27 mouse cellular contexts compared by ENCODE assay signal in the genomic region with DNA sequence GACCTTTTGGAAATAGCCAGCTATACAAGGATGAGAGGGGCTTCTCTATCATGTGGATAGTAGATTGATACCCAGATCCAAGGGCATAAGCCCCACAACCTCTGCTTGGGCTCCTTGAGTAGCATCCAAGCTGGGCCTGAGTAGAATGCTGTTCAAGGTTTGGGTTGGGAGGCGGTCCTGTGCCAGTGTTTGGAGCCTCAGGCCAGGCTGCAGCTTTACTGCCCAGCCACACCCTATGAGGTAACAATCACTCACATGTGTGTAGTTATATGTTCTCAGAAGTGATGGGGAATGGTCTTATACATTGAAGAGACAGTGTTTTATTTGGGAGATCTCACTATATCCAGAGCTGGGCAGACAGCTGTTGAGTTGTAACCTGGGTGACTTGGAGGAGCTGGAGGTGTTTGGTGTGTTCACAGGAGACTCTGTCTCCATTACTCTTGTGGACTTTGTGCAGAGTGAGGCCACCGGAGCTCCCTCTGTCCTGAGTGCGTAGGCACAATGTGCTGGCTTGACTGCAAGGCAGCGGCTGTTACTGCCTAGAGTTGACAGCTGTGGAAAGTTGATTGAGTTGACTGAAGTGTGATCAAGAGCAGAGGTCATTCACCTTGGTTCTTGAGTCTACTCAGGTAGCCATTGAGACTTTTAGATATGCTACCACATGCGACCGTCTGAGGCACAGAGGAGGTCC. TPM values are rescaled to one million over a fixed set of nuclear protein-coding genes. Genes with fewer than 3 reads are reported as not detected.
DNase-seq lines count a peak whose midpoint lies in the region; ATAC-seq and TF ChIP-seq lines count a peak whose summit lies in the region.
"Had no signal": no experiment of that assay in that cellular context is flagged by ENCODE, and none has a peak within 500 bp of the region (broad histone marks: within the 10 kb centered on the region; RNA-seq: fewer than 3 reads in every experiment).

No protein-coding gene starts in this region.

- H3K4me3 ChIP-seq in kidney, adult 2 months (ENCODE audit: insufficient read depth, low read depth, low read length) = no peak overlapping the region
- no peak overlapping the region for H3K4me3 ChIP-seq in liver, postnatal 0 days (ENCODE audit: low read depth, low read length)
- H3K4me3 ChIP-seq in testis, adult 2 months (ENCODE audit: control insufficient read depth, low read depth, low read length) = peak overlapping the region; percentile 76
- no peak overlapping the region for H3K4me3 ChIP-seq in olfactory bulb, adult 2 months (ENCODE audit: insufficient read depth, low read depth, low read length)
- no peak overlapping the region for H3K4me3 ChIP-seq in forebrain, embryonic 15.5 days
- H3K4me3 ChIP-seq: heart, embryonic 12.5 days; heart, embryonic 15.5 days; hindbrain, embryonic 10.5 days had no signal

- no peak overlapping the region for H3K4me2 ChIP-seq in liver, postnatal 0 days (ENCODE audit: low read depth, low read length)
- H3K4me2 ChIP-seq in forebrain, embryonic 15.5 days (replicated peaks) = no peak overlapping the region
- H3K4me2 ChIP-seq: heart, embryonic 12.5 days; heart, embryonic 15.5 days; hindbrain, embryonic 14.5 days had no signal

- DNase-seq in kidney, adult 2 months = peak; percentile 23
- no peak for DNase-seq in kidney, adult 18-20 months
- no peak for DNase-seq in liver, postnatal 0 days
- DNase-seq in liver = no peak
- no peak for DNase-seq in testis, postnatal 14 days (ENCODE audit: low spot score)
- DNase-seq: adrenal gland, postnatal 10 days; adrenal gland, postnatal 36 days; B cell, adult 2 months; cerebellum, adult 18-20 months; cerebellum, adult 9-10 months; cerebellum, postnatal 14 days; gastrocnemius, postnatal 10 days; heart, adult 18-20 months; heart, postnatal 10 days; heart, postnatal 36 days had no signal

- 73% methylated on average over 6 of the region's 6 CpGs for WGBS in kidney, adult 2 months
- WGBS in liver, postnatal 0 days (ENCODE audit: insufficient replicate concordance) = 78% methylated on average over 6 of the region's 6 CpGs
- 86% methylated on average over 6 of the region's 6 CpGs for WGBS in olfactory bulb, adult 2 months
- WGBS in forebrain, embryonic 15.5 days = 91% methylated on average over 6 of the region's 6 CpGs

- no peak overlapping the region for H3K27ac ChIP-seq in kidney, adult 2 months (ENCODE audit: insufficient read depth, low read depth, low read length)
- H3K27ac ChIP-seq in liver, postnatal 0 days (ENCODE audit: low read depth) = peak overlapping the region; percentile 64
- H3K27ac ChIP-seq in testis, adult 2 months (ENCODE audit: control insufficient read depth, insufficient read depth, low read depth, low read length) = peak overlapping the region; percentile 54
- peak overlapping the region; percentile 63; the same call in 1 of the 2 replicates for H3K27ac ChIP-seq in olfactory bulb, adult 2 months (ENCODE audit: insufficient read depth, low read depth, low read length)
- no peak overlapping the region for H3K27ac ChIP-seq in forebrain, embryonic 15.5 days (replicated peaks)
- H3K27ac ChIP-seq: heart, embryonic 15.5 days; hindbrain, embryonic 10.5 days; hindbrain, embryonic 14.5 days; hindbrain, postnatal 0 days had no signal

- peaks cover 3% of the 10 kb centered on the region for H3K36me3 ChIP-seq in kidney, adult 2 months (ENCODE audit: control insufficient read depth, insufficient read depth, low read length)
- H3K36me3 ChIP-seq in liver, postnatal 0 days (replicated peaks; ENCODE audit: insufficient read depth, low read length) = peaks cover 87% of the 10 kb centered on the region
- H3K36me3 ChIP-seq in testis, adult 2 months (ENCODE audit: control insufficient read depth, insufficient read depth, low read length) = no peaks in the 10 kb centered on the region
- peaks cover 85% of the 10 kb centered on the region for H3K36me3 ChIP-seq in forebrain, embryonic 15.5 days
- H3K36me3 ChIP-seq: G1E had no signal

- H3K9me3 ChIP-seq in liver, postnatal 0 days (ENCODE audit: low read length) = no peaks in the 10 kb centered on the region
- H3K9me3 ChIP-seq in forebrain, embryonic 15.5 days = no peaks in the 10 kb centered on the region
- H3K9me3 ChIP-seq: G1E; heart, embryonic 12.5 days; heart, embryonic 15.5 days; hindbrain, embryonic 10.5 days had no signal

- TF ChIP-seq EP300 in liver, postnatal 0 days (IDR thresholded peaks at IDR 0.05; ENCODE audit: low read depth) = no peak

- no peak for TF ChIP-seq CTCF in kidney, adult 2 months (conservative IDR thresholded peaks at IDR 0.05; ENCODE audit: insufficient read depth, insufficient read length, low read depth, low read length)
- TF ChIP-seq CTCF in liver, postnatal 0 days (IDR thresholded peaks at IDR 0.05; ENCODE audit: low read depth) = no peak
- no peak for TF ChIP-seq CTCF in testis, adult 2 months (IDR thresholded peaks at IDR 0.05; ENCODE audit: control insufficient read depth, insufficient read depth, insufficient replicate concordance, low read depth, low read length)
- no peak for TF ChIP-seq CTCF in olfactory bulb, adult 2 months (IDR thresholded peaks at IDR 0.05; ENCODE audit: insufficient read depth, low read depth, low read length)

- H3K9ac ChIP-seq in liver, postnatal 0 days (replicated peaks) = no peak overlapping the region
- H3K9ac ChIP-seq in forebrain, embryonic 15.5 days (replicated peaks) = no peak overlapping the region
- H3K9ac ChIP-seq: heart, embryonic 12.5 days; heart, embryonic 15.5 days; hindbrain, embryonic 14.5 days had no signal

- peaks cover 3% of the 10 kb centered on the region; the same call in 1 of the 2 replicates for H3K4me1 ChIP-seq in kidney, adult 2 months (ENCODE audit: control insufficient read depth, insufficient read depth, low read length)
- peaks cover 8% of the 10 kb centered on the region; the same call in 1 of the 2 replicates for H3K4me1 ChIP-seq in liver, postnatal 0 days (ENCODE audit: insufficient read depth)
- H3K4me1 ChIP-seq in testis, adult 2 months (ENCODE audit: control insufficient read depth, insufficient read depth, low read length) = no peaks in the 10 kb centered on the region
- peaks cover 35% of the 10 kb centered on the region for H3K4me1 ChIP-seq in olfactory bulb, adult 2 months (ENCODE audit: control insufficient read depth, insufficient read depth, low read length)
- no peaks in the 10 kb centered on the region for H3K4me1 ChIP-seq in forebrain, embryonic 15.5 days

- ATAC-seq in liver, postnatal 0 days = peak; percentile 39; the same call in 1 of the 2 replicates
- no peak for ATAC-seq in forebrain, embryonic 15.5 days (replicated peaks)
- ATAC-seq: forebrain, embryonic 14.5 days; hindbrain, postnatal 0 days; Patski had no signal

- TF ChIP-seq POLR2A in kidney, adult 2 months (IDR thresholded peaks at IDR 0.05; ENCODE audit: low read depth, low read length) = no peak
- TF ChIP-seq POLR2A in testis, adult 2 months (IDR thresholded peaks at IDR 0.05; ENCODE audit: control insufficient read depth, low read depth, low read length) = peak; percentile 12; the same call in 1 of the 2 replicates
- no peak for TF ChIP-seq POLR2A in olfactory bulb, adult 2 months (IDR thresholded peaks at IDR 0.05; ENCODE audit: insufficient read depth, low read depth, low read length)

- H3K27me3 ChIP-seq in kidney, adult 2 months (replicated peaks; ENCODE audit: control insufficient read depth, insufficient read depth, low read length) = no peaks in the 10 kb centered on the region
- no peaks in the 10 kb centered on the region for H3K27me3 ChIP-seq in liver, postnatal 0 days (ENCODE audit: insufficient read depth, low read length)
- no peaks in the 10 kb centered on the region for H3K27me3 ChIP-seq in testis, adult 2 months (ENCODE audit: control insufficient read depth, insufficient read depth, low read length)
- no peaks in the 10 kb centered on the region for H3K27me3 ChIP-seq in forebrain, embryonic 15.5 days
- H3K27me3 ChIP-seq: CH12.LX; heart, embryonic 12.5 days; heart, embryonic 15.5 days; Patski had no signal

RNA-seq across cellular contexts. Expression of a gene that starts 29.9 kb away (rescaled TPM):
- polyA plus RNA-seq in kidney, adult 2 months (2012; rRNA removed) = 0.01 and 0.02 TPM in 2 replicates
- 0.71 and 0.81 TPM in 2 replicates for polyA plus RNA-seq in liver, postnatal 0 days (2015; fragmentation: Nextera tagmentation; extraction: Ambion mirVana)
- 1.6 and 1.8 TPM in 2 replicates for polyA plus RNA-seq in testis, adult 2 months (2012; rRNA removed)
- polyA plus RNA-seq in olfactory bulb, adult 2 months (2012; ENCODE audit: insufficient read depth, insufficient read length, low replicate concordance, missing spikeins) = not detected in 2 replicates
- 0.25 and 0.28 TPM in 2 replicates for polyA plus RNA-seq in forebrain, embryonic 15.5 days (2015; fragmentation: Nextera tagmentation; extraction: Ambion mirVana)
- polyA plus RNA-seq: G1E had no signal

Comparison
In these comparisons a context has a peak if more than half of its experiments do, and no peak if none do; other contexts are left out.
1. H3K27ac ChIP-seq: peak in liver, postnatal 0 days (single experiment), testis, adult 2 months (single experiment) and olfactory bulb, adult 2 months (single experiment); none in kidney, adult 2 months (single experiment) and forebrain, embryonic 15.5 days (single experiment).